8 mouse cellular contexts compared by ENCODE assay signal in genomic region chr1:36368969-36369645, GRCm38 (mm10). TPM values are rescaled to one million over a fixed set of nuclear protein-coding genes. Genes with fewer than 3 reads are reported as not detected.
DNase-seq lines count a peak whose midpoint lies in the region; ATAC-seq and TF ChIP-seq lines count a peak whose summit lies in the region.

TSS of gene Kansl3 (minus strand) at chr1:36369181.

- TF ChIP-seq POLR2A in brain, embryonic 14.5 days (IDR thresholded peaks at IDR 0.05; ENCODE audit: borderline replicate concordance, extremely low read depth, insufficient read depth, insufficient read length, poor library complexity, severe bottlenecking): peak; percentile 98

- H3K9ac ChIP-seq in heart, embryonic 11.5 days (ENCODE audit: low read depth, low read length): peak within 1 kb of the TSS; percentile 87
- peak within 1 kb of the TSS; percentile 98 for H3K9ac ChIP-seq in kidney, embryonic 16.5 days (replicated peaks; ENCODE audit: low read length)
- peak within 1 kb of the TSS; percentile 86 for H3K9ac ChIP-seq in liver, embryonic 11.5 days (ENCODE audit: low read depth, low read length)
- H3K9ac ChIP-seq in stomach, embryonic 14.5 days (replicated peaks; ENCODE audit: low read depth, low read length): peak within 1 kb of the TSS; percentile 84

- peaks cover 36% of the 10 kb centered on the region for H3K4me1 ChIP-seq in erythroblast, embryonic 14.5 days (ENCODE audit: control insufficient read depth)
- peaks cover 9% of the 10 kb centered on the region for H3K4me1 ChIP-seq in heart, embryonic 11.5 days (ENCODE audit: control insufficient read depth, insufficient read depth, low read length)
- peaks cover 11% of the 10 kb centered on the region for H3K4me1 ChIP-seq in kidney, embryonic 16.5 days (ENCODE audit: insufficient read depth, low read length)
- peaks cover 13% of the 10 kb centered on the region for H3K4me1 ChIP-seq in liver, embryonic 11.5 days (replicated peaks; ENCODE audit: control insufficient read depth, insufficient read depth, low read length)
- H3K4me1 ChIP-seq in stomach, embryonic 14.5 days (ENCODE audit: control insufficient read depth, insufficient read depth, low read length): peaks cover 13% of the 10 kb centered on the region; the same call in 1 of the 2 replicates

- no peaks in the 10 kb centered on the region for H3K27me3 ChIP-seq in C2C12 (ENCODE audit: control insufficient read depth, insufficient read depth, insufficient read length)
- peaks cover 20% of the 10 kb centered on the region for H3K27me3 ChIP-seq in erythroblast, embryonic 14.5 days (ENCODE audit: control insufficient read depth)
- no peaks in the 10 kb centered on the region for H3K27me3 ChIP-seq in heart, embryonic 11.5 days (ENCODE audit: control insufficient read depth, insufficient read depth, low read length)
- no peaks in the 10 kb centered on the region for H3K27me3 ChIP-seq in kidney, embryonic 16.5 days (ENCODE audit: insufficient read depth, low read length)
- peaks cover 4% of the 10 kb centered on the region; the same call in 1 of the 2 replicates for H3K27me3 ChIP-seq in liver, embryonic 11.5 days (replicated peaks; ENCODE audit: control insufficient read depth, insufficient read depth, low read length)
- H3K27me3 ChIP-seq in stomach, embryonic 14.5 days (ENCODE audit: control insufficient read depth, insufficient read depth, low read length): no peaks in the 10 kb centered on the region

- H3K9me3 ChIP-seq in erythroblast, embryonic 14.5 days (ENCODE audit: control insufficient read depth, low read length): no peaks in the 10 kb centered on the region
- H3K9me3 ChIP-seq in heart, embryonic 11.5 days (replicated peaks; ENCODE audit: control insufficient read depth, low read length): no peaks in the 10 kb centered on the region
- no peaks in the 10 kb centered on the region for H3K9me3 ChIP-seq in kidney, embryonic 16.5 days (ENCODE audit: low read length)
- H3K9me3 ChIP-seq in liver, embryonic 11.5 days (ENCODE audit: control insufficient read depth, low read length): no peaks in the 10 kb centered on the region
- no peaks in the 10 kb centered on the region for H3K9me3 ChIP-seq in stomach, embryonic 14.5 days (ENCODE audit: control insufficient read depth, low read depth, low read length)

- peak within 1 kb of the TSS; percentile 73 for H3K4me2 ChIP-seq in heart, embryonic 11.5 days
- peak within 1 kb of the TSS; percentile 64 for H3K4me2 ChIP-seq in kidney, embryonic 16.5 days (replicated peaks; ENCODE audit: low read depth, low read length)
- peak within 1 kb of the TSS; percentile 89 for H3K4me2 ChIP-seq in liver, embryonic 11.5 days
- peak within 1 kb of the TSS; percentile 80 for H3K4me2 ChIP-seq in stomach, embryonic 14.5 days (replicated peaks; ENCODE audit: low read depth, low read length)

- peak; percentile 82 for ATAC-seq in heart, embryonic 11.5 days (replicated peaks; ENCODE audit: insufficient number of reproducible peaks, low FRiP score, low TSS enrichment)
- no peak; the same call in none of the 2 replicates for ATAC-seq in kidney, embryonic 16.5 days (ENCODE audit: low FRiP score, low TSS enrichment)
- peak; percentile 87 for ATAC-seq in liver, embryonic 11.5 days (replicated peaks; ENCODE audit: low FRiP score)
- ATAC-seq in stomach, embryonic 14.5 days (ENCODE audit: insufficient number of reproducible peaks, insufficient read depth, low FRiP score, low read depth): peak; percentile 80

- 4% methylated on average over 61 of the region's 61 CpGs for WGBS in heart, embryonic 11.5 days (ENCODE audit: insufficient replicate concordance)
- 5% methylated on average over 51 of the region's 61 CpGs for WGBS in kidney, embryonic 16.5 days
- 3% methylated on average over 61 of the region's 61 CpGs for WGBS in liver, embryonic 11.5 days
- WGBS in stomach, embryonic 14.5 days: 4% methylated on average over 52 of the region's 61 CpGs

- DNase-seq in brain, embryonic 14.5 days (ENCODE audit: low read depth): peak; percentile 96
- DNase-seq in liver, embryonic 11.5 days (ENCODE audit: low spot score): peak; percentile 96
- DNase-seq in naive thymus-derived CD4-positive, alpha-beta T cell, adult 2 months (ENCODE audit: low read depth): peak; percentile 96

- H3K4me3 ChIP-seq in C2C12 (ENCODE audit: insufficient read depth, poor library complexity, severe bottlenecking): peak within 1 kb of the TSS; percentile 72
- H3K4me3 ChIP-seq in erythroblast, embryonic 14.5 days (replicated peaks): peak within 1 kb of the TSS; percentile 87
- H3K4me3 ChIP-seq in heart, embryonic 11.5 days (ENCODE audit: low read depth, low read length): peak within 1 kb of the TSS; percentile 75
- H3K4me3 ChIP-seq in kidney, embryonic 16.5 days (ENCODE audit: low read length): peak within 1 kb of the TSS; percentile 88
- H3K4me3 ChIP-seq in liver, embryonic 11.5 days (ENCODE audit: low read depth, low read length): peak within 1 kb of the TSS; percentile 77
- peak within 1 kb of the TSS; percentile 84 for H3K4me3 ChIP-seq in stomach, embryonic 14.5 days (ENCODE audit: low read depth, low read length)

- peaks cover 40% of the 10 kb centered on the region for H3K79me3 ChIP-seq in C2C12 (ENCODE audit: low read depth)

- peak within 1 kb of the TSS; percentile 86 for H3ac ChIP-seq in C2C12 (ENCODE audit: control insufficient read depth, insufficient read length, low read depth)

- TF ChIP-seq CTCF in C2C12 (IDR thresholded peaks at IDR 0.05; ENCODE audit: control insufficient read depth, insufficient read depth, insufficient read length): no peak
- no peak for TF ChIP-seq CTCF in brain, embryonic 14.5 days (IDR thresholded peaks at IDR 0.05; ENCODE audit: borderline replicate concordance, extremely low read depth, insufficient read depth, insufficient read length)

- H3K36me3 ChIP-seq in C2C12 (ENCODE audit: control insufficient read depth, insufficient read depth): peaks cover 37% of the 10 kb centered on the region
- peaks cover 34% of the 10 kb centered on the region for H3K36me3 ChIP-seq in erythroblast, embryonic 14.5 days (ENCODE audit: control insufficient read depth)
- peaks cover 4% of the 10 kb centered on the region for H3K36me3 ChIP-seq in heart, embryonic 11.5 days (ENCODE audit: control insufficient read depth, insufficient read depth, low read length)
- peaks cover 13% of the 10 kb centered on the region; the same call in 1 of the 2 replicates for H3K36me3 ChIP-seq in kidney, embryonic 16.5 days (ENCODE audit: insufficient read depth, low read length)
- peaks cover 9% of the 10 kb centered on the region; the same call in 1 of the 2 replicates for H3K36me3 ChIP-seq in liver, embryonic 11.5 days (ENCODE audit: control insufficient read depth, insufficient read depth, low read length)
- H3K36me3 ChIP-seq in stomach, embryonic 14.5 days (ENCODE audit: control insufficient read depth, insufficient read depth, low read length): peaks cover 14% of the 10 kb centered on the region

- peak within 1 kb of the TSS; percentile 69 for H3K27ac ChIP-seq in heart, embryonic 11.5 days (ENCODE audit: low read depth, low read length)
- H3K27ac ChIP-seq in kidney, embryonic 16.5 days (ENCODE audit: low read length): peak within 1 kb of the TSS; percentile 81
- peak within 1 kb of the TSS; percentile 74 for H3K27ac ChIP-seq in liver, embryonic 11.5 days (ENCODE audit: low read depth, low read length)
- H3K27ac ChIP-seq in stomach, embryonic 14.5 days (ENCODE audit: low read length): peak within 1 kb of the TSS; percentile 66; the same call in 1 of the 2 replicates

- H3K79me2 ChIP-seq in C2C12 (ENCODE audit: control insufficient read depth, insufficient read depth): peaks cover 48% of the 10 kb centered on the region

TF ChIP-seq in C2C12, 6 proteins besides CTCF, POLR2A, EP300 and RAD21:
- TF ChIP-seq MYOD1 (IDR thresholded peaks at IDR 0.05; ENCODE audit: control insufficient read depth, insufficient read length, low read depth): no peak
- no peak for TF ChIP-seq CEBPB (IDR thresholded peaks at IDR 0.05; ENCODE audit: low read depth)
- TF ChIP-seq USF1 (IDR thresholded peaks at IDR 0.05; ENCODE audit: low read depth): no peak
- TF ChIP-seq MAX (IDR thresholded peaks at IDR 0.05): no peak
- TF ChIP-seq MYOG (IDR thresholded peaks at IDR 0.05; ENCODE audit: control insufficient read depth, extremely low read depth, insufficient read length): no peak
- no peak for TF ChIP-seq FOSL1 (IDR thresholded peaks at IDR 0.05; ENCODE audit: insufficient read depth, low read length, poor library complexity, severe bottlenecking)

RNA-seq across cellular contexts. Expression of gene Kansl3, which starts in this region (rescaled TPM):
- polyA plus RNA-seq in C2C12 (2012; fragmentation: generic; extraction: Trizol): 23.6 TPM
- 65.6 and 73.9 TPM in 2 replicates for polyA plus RNA-seq in brain, embryonic 14.5 days (2012; rRNA removed)
- 1.1 and 1.2 TPM in 2 replicates for polyA plus RNA-seq in erythroblast, embryonic 14.5 days (2012)
- 36.5 and 36.8 TPM in 2 replicates for polyA plus RNA-seq in heart, embryonic 11.5 days (2014; fragmentation: Nextera tagmentation; extraction: Ambion mirVana)
- polyA plus RNA-seq in kidney, embryonic 16.5 days (2015; fragmentation: Nextera tagmentation; extraction: Ambion mirVana): 49.8 and 55.7 TPM in 2 replicates
- 27.9 and 29.2 TPM in 2 replicates for polyA plus RNA-seq in liver, embryonic 11.5 days (2014; fragmentation: Nextera tagmentation; extraction: Ambion mirVana)
- 44.7 and 45.1 TPM in 2 replicates for polyA plus RNA-seq in stomach, embryonic 14.5 days (2014; fragmentation: Nextera tagmentation; extraction: Ambion mirVana)

Comparison
In these comparisons a context has a peak if more than half of its experiments do, and no peak if none do; other contexts are left out.
1. RNA of gene Kansl3 (polyA plus RNA-seq): 65.6 to 73.9 TPM in brain, embryonic 14.5 days, 49.8 to 55.7 TPM in kidney, embryonic 16.5 days, 44.7 to 45.1 TPM in stomach, embryonic 14.5 days, 36.5 to 36.8 TPM in heart, embryonic 11.5 days, 27.9 to 29.2 TPM in liver, embryonic 11.5 days and 23.6 TPM in C2C12 (single experiment); 1.1 to 1.2 TPM in erythroblast, embryonic 14.5 days; every median in the first group is over 10 times any median in the second.
2. Peak in every context shown above with its lines, with median percentiles within 50 percentile points of each other: H3K4me3 ChIP-seq, DNase-seq, H3K27ac ChIP-seq, H3K4me2 ChIP-seq and H3K9ac ChIP-seq.